Mouse (Mus musculus) central nervous system, embryonic 18 days (tissue): ENCODE results near the gene Esyt3. TPM values are rescaled to one million over a fixed set of nuclear protein-coding genes. Genes with fewer than 3 reads are reported as not detected.

Source experiments
- polyA plus RNA-seq: library from polyadenylated mRNA; depleted of rRNA; stranded (reverse); fragments of >200 nt; gene quantifications from 2 replicates; pipeline ENCODE4 v1.2.3, GENCODE M21; 2012; rRNA removed

Esyt3 gene
- 1.5 and 1.7 TPM in 2 replicates for polyA plus RNA-seq

GRCm38 (mm10) chr9:99357921-99358692, at the start of gene Esyt3:
TSS of gene Esyt3 (minus strand) at chr9:99358557.

Other genes with a start within 250 kb of the Esyt3 start
- 10.0 and 10.1 TPM in 2 replicates for gene Pik3cb, start 217.9 kb downstream of the Esyt3 start, polyA plus RNA-seq
- not detected in 2 replicates for gene Faiml, start 121.3 kb downstream of the Esyt3 start, polyA plus RNA-seq
- gene Cep70, start 115.2 kb downstream of the Esyt3 start, polyA plus RNA-seq, result 31.2 and 34.9 TPM in 2 replicates
- gene Mras, start 78.8 kb upstream of the Esyt3 start, polyA plus RNA-seq, result 60.7 and 66.7 TPM in 2 replicates
- gene Nme9, start 92.9 kb upstream of the Esyt3 start, polyA plus RNA-seq, result 0.34 and 0.55 TPM in 2 replicates
- gene Armc8, start 210.3 kb upstream of the Esyt3 start, polyA plus RNA-seq, result 64.8 and 68.4 TPM in 2 replicates
- gene Dbr1, start 217.2 kb upstream of the Esyt3 start, polyA plus RNA-seq, result 17.3 and 17.8 TPM in 2 replicates